Mouse (Mus musculus) bone marrow, adult 2 months (tissue): ENCODE measurements at regions not wholly inside any gene's neighbourhood (a gene's known extent, or its start where the extent isn't known, plus 50 kb on each side); places are given as distances from the start of the nearest gene placed in this dataset.

Source experiments
- CTCF ChIP-seq: fragments of 200-500 bp; IDR thresholded peaks from 2 replicates; pipeline ENCODE4 v1.5.1; 2011; ENCODE audit warnings: low read length, control low read depth; ENCODE audit not compliant: control insufficient read depth, insufficient read depth
- POLR2A ChIP-seq: fragments of 200-500 bp; IDR thresholded peaks from 2 replicates; pipeline ENCODE4 v1.6.1; 2011; ENCODE audit warnings: low read depth, mild to moderate bottlenecking, control low read depth, low read length, borderline replicate concordance; ENCODE audit not compliant: control insufficient read depth

DNA sequence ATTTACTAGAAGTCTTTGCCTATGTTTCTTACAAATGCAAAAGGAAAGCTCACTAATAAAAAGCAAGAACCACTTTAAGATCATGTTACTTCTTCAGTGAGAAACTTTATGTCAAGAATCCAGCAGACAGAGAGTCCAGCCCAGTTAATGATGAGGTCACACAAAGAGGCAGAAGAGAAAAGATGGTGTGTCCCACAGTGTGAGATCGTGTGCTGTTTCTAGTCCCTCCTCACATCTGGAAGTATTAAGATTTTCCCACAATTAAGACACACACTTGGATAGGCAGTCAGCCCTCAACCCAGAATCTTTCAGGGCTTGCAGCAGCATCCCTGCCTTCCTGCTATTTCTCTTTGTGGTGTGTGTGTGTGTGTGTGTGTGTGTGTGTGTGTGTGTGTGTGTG, 118.7 kb upstream of the Spin1 start:
- TF ChIP-seq CTCF (no peak), POLR2A (no peak)
